10 mouse cellular contexts compared by ENCODE assay signal in genomic region chr9:101083728-101084127, GRCm38 (mm10).
"Had no signal": no experiment of that assay in that cellular context is flagged by ENCODE, and none has a peak within 500 bp of the region (broad histone marks: within the 10 kb centered on the region; RNA-seq: fewer than 3 reads in every experiment).

No protein-coding gene starts in this region.

- H3K27ac ChIP-seq: kidney, embryonic 15.5 days; limb, embryonic 13.5 days; liver, embryonic 14.5 days; midbrain, embryonic 13.5 days; neural tube, embryonic 15.5 days had no signal

- ATAC-seq: midbrain, embryonic 13.5 days had no signal

- H3K36me3 ChIP-seq: neural tube, embryonic 15.5 days had no signal

- H3K4me2 ChIP-seq: kidney, embryonic 15.5 days; limb, embryonic 13.5 days; midbrain, embryonic 13.5 days; neural tube, embryonic 15.5 days had no signal

- H3K4me3 ChIP-seq: kidney, embryonic 15.5 days; limb, embryonic 13.5 days; midbrain, embryonic 13.5 days; neural tube, embryonic 15.5 days had no signal

- H3K9ac ChIP-seq: kidney, embryonic 15.5 days; limb, embryonic 13.5 days; liver, embryonic 14.5 days; midbrain, embryonic 13.5 days; neural tube, embryonic 15.5 days had no signal

- H3K27me3 ChIP-seq: kidney, embryonic 15.5 days; limb, embryonic 13.5 days; midbrain, embryonic 13.5 days; neural tube, embryonic 15.5 days had no signal

- H3K9me3 ChIP-seq: kidney, embryonic 15.5 days; limb, embryonic 13.5 days; midbrain, embryonic 13.5 days; neural tube, embryonic 15.5 days had no signal

- DNase-seq: kidney, postnatal 14 days; left cerebral cortex, postnatal 4 days; lung, adult 18-20 months; right cerebral cortex, postnatal 14 days; thymus, postnatal 4 days had no signal
